Mouse (Mus musculus): Measurements from ENCODE around the gene Lrpprc. TPM values are rescaled to one million over a fixed set of nuclear protein-coding genes. Genes with fewer than 3 reads are reported as not detected.

The Lrpprc gene
- polyA plus RNA-seq, 1 experiment from 2014 or later, result 52.9 TPM

- no peak for ATAC-seq (ENCODE audit: low FRiP score, low read depth)
- Histone ChIP-seq H3K4me2 (replicated peaks) (no peak overlapping the region), H3K9ac (no peak overlapping the region), H3K4me1 (peaks cover 4% of the 10 kb centered on the region; the same call in 1 of the 2 replicates), H3K9me3 (no peaks in the 10 kb centered on the region), H3K4me3 (no peak overlapping the region), H3K36me3 (peaks cover 6% of the 10 kb centered on the region; the same call in 1 of the 2 replicates), H3K27ac (no peak overlapping the region), H3K27me3 (replicated peaks) (no peaks in the 10 kb centered on the region)
- WGBS, result 75% methylated on average over 2 of the region's 2 CpGs
These were observed 34.5 kb downstream of the Lrpprc start for GRCm38 (mm10) chr17:84756090-84756489.

GRCm38 (mm10) chr17:84753489-84753888 lies 37.1 kb downstream of the Lrpprc start:
- no peak for ATAC-seq (ENCODE audit: low FRiP score, low read depth)
- Histone ChIP-seq H3K4me2 (replicated peaks) (no peak overlapping the region), H3K4me1 (peaks cover 26% of the 10 kb centered on the region), H3K27ac (no peak overlapping the region), H3K27me3 (replicated peaks) (no peaks in the 10 kb centered on the region), H3K4me3 (no peak overlapping the region), H3K9ac (no peak overlapping the region), H3K36me3 (peaks cover 2% of the 10 kb centered on the region; the same call in 1 of the 2 replicates), H3K9me3 (no peaks in the 10 kb centered on the region)
- WGBS, result 69% methylated on average over 5 of the region's 5 CpGs

- Histone ChIP-seq H3K9me3 (no peaks in the 10 kb centered on the region), H3K4me2 (replicated peaks) (no peak overlapping the region), H3K27me3 (replicated peaks) (no peaks in the 10 kb centered on the region), H3K4me1 (peaks cover 26% of the 10 kb centered on the region), H3K9ac (no peak overlapping the region), H3K4me3 (no peak overlapping the region), H3K36me3 (peaks cover 2% of the 10 kb centered on the region; the same call in 1 of the 2 replicates), H3K27ac (no peak overlapping the region)
- 81% methylated on average over 2 of the region's 2 CpGs for WGBS
- no peak for ATAC-seq (ENCODE audit: low FRiP score, low read depth)
These were observed 38.3 kb downstream of the Lrpprc start for GRCm38 (mm10) chr17:84752286-84752685.

- Histone ChIP-seq H3K4me1 (peaks cover 26% of the 10 kb centered on the region), H3K36me3 (peaks cover 2% of the 10 kb centered on the region; the same call in 1 of the 2 replicates), H3K27ac (no peak overlapping the region), H3K9ac (no peak overlapping the region), H3K27me3 (replicated peaks) (no peaks in the 10 kb centered on the region), H3K9me3 (no peaks in the 10 kb centered on the region), H3K4me2 (replicated peaks) (no peak overlapping the region), H3K4me3 (no peak overlapping the region)
- no peak for ATAC-seq (ENCODE audit: low FRiP score, low read depth)
- WGBS, result 68% methylated on average over 8 of the region's 8 CpGs
These were observed 38.9 kb downstream of the Lrpprc start for GRCm38 (mm10) chr17:84751630-84752191.

GRCm38 (mm10) chr17:84750130-84750529 lies 40.5 kb downstream of the Lrpprc start:
- Histone ChIP-seq H3K4me2 (replicated peaks) (no peak overlapping the region), H3K27ac (no peak overlapping the region), H3K9me3 (no peaks in the 10 kb centered on the region), H3K9ac (no peak overlapping the region), H3K4me1 (peaks cover 28% of the 10 kb centered on the region), H3K4me3 (no peak overlapping the region), H3K36me3 (peaks cover 2% of the 10 kb centered on the region; the same call in 1 of the 2 replicates), H3K27me3 (replicated peaks) (no peaks in the 10 kb centered on the region)
- 32% methylated on average over 4 of the region's 4 CpGs for WGBS
- peak; percentile 42; the same call in 1 of the 2 replicates for ATAC-seq (ENCODE audit: low FRiP score, low read depth)

- H3K4me1 ChIP-seq, result peaks cover 29% of the 10 kb centered on the region
- H3K4me3 ChIP-seq, result no peak overlapping the region
- peaks cover 2% of the 10 kb centered on the region; the same call in 1 of the 2 replicates for H3K36me3 ChIP-seq
- ATAC-seq (ENCODE audit: low FRiP score, low read depth), result peak; percentile 68
- no peaks in the 10 kb centered on the region for H3K27me3 ChIP-seq (replicated peaks)
- H3K9ac ChIP-seq, result no peak overlapping the region
- no peak overlapping the region for H3K27ac ChIP-seq
- H3K9me3 ChIP-seq, result no peaks in the 10 kb centered on the region
- H3K4me2 ChIP-seq (replicated peaks), result no peak overlapping the region
- WGBS, result 39% methylated on average over 8 of the region's 8 CpGs
These were observed 41.3 kb downstream of the Lrpprc start for GRCm38 (mm10) chr17:84749297-84749696.

- Histone ChIP-seq H3K27ac (0 out of 2 replicates have a peak overlapping the region, but pooled peaks have one; percentile 20), H3K4me1 (peaks cover 29% of the 10 kb centered on the region), H3K36me3 (peaks cover 2% of the 10 kb centered on the region; the same call in 1 of the 2 replicates), H3K9ac (no peak overlapping the region), H3K27me3 (replicated peaks) (no peaks in the 10 kb centered on the region), H3K9me3 (no peaks in the 10 kb centered on the region), H3K4me2 (replicated peaks) (no peak overlapping the region), H3K4me3 (no peak overlapping the region)
- 90% methylated on average over 9 of the region's 9 CpGs for WGBS
- no peak for ATAC-seq (ENCODE audit: low FRiP score, low read depth)
These were observed 42.4 kb downstream of the Lrpprc start for GRCm38 (mm10) chr17:84748152-84748682.

GRCm38 (mm10) chr17:84747212-84747611 lies 43.4 kb downstream of the Lrpprc start:
- peaks cover 2% of the 10 kb centered on the region; the same call in 1 of the 2 replicates for H3K36me3 ChIP-seq
- H3K9ac ChIP-seq, result no peak overlapping the region
- H3K4me3 ChIP-seq, result no peak overlapping the region
- no peak for ATAC-seq (ENCODE audit: low FRiP score, low read depth)
- H3K27me3 ChIP-seq (replicated peaks), result no peaks in the 10 kb centered on the region
- WGBS, result 84% methylated on average over 6 of the region's 6 CpGs
- no peak overlapping the region for H3K27ac ChIP-seq
- no peak overlapping the region for H3K4me2 ChIP-seq (replicated peaks)
- peaks cover 28% of the 10 kb centered on the region for H3K4me1 ChIP-seq
- H3K9me3 ChIP-seq, result no peaks in the 10 kb centered on the region

GRCm38 (mm10) chr17:84745001-84745400 lies 45.6 kb downstream of the Lrpprc start:
- no peak for ATAC-seq (ENCODE audit: low FRiP score, low read depth)
- no peak overlapping the region for H3K27ac ChIP-seq
- no peaks in the 10 kb centered on the region for H3K27me3 ChIP-seq (replicated peaks)
- H3K36me3 ChIP-seq, result no peaks in the 10 kb centered on the region
- peaks cover 15% of the 10 kb centered on the region; the same call in 1 of the 2 replicates for H3K4me1 ChIP-seq
- no peak overlapping the region for H3K4me2 ChIP-seq (replicated peaks)
- no peak overlapping the region for H3K4me3 ChIP-seq
- H3K9ac ChIP-seq, result no peak overlapping the region
- 60% methylated on average over 9 of the region's 9 CpGs for WGBS
- H3K9me3 ChIP-seq, result no peaks in the 10 kb centered on the region

GRCm38 (mm10) chr17:84744256-84744655 lies 46.3 kb downstream of the Lrpprc start:
- Histone ChIP-seq H3K9me3 (no peaks in the 10 kb centered on the region), H3K4me2 (replicated peaks) (no peak overlapping the region), H3K4me3 (no peak overlapping the region), H3K4me1 (peaks cover 10% of the 10 kb centered on the region; the same call in 1 of the 2 replicates), H3K27me3 (replicated peaks) (no peaks in the 10 kb centered on the region), H3K36me3 (no peaks in the 10 kb centered on the region), H3K27ac (no peak overlapping the region), H3K9ac (no peak overlapping the region)
- WGBS, result 82% methylated on average over 4 of the region's 4 CpGs
- no peak for ATAC-seq (ENCODE audit: low FRiP score, low read depth)

GRCm38 (mm10) chr17:84738073-84738797 lies 52.4 kb downstream of the Lrpprc start:
- Histone ChIP-seq H3K27ac (no peak overlapping the region), H3K27me3 (replicated peaks) (no peaks in the 10 kb centered on the region), H3K4me3 (no peak overlapping the region), H3K4me1 (no peaks in the 10 kb centered on the region), H3K4me2 (replicated peaks) (no peak overlapping the region), H3K9me3 (no peaks in the 10 kb centered on the region), H3K9ac (no peak overlapping the region), H3K36me3 (no peaks in the 10 kb centered on the region)
- no peak for ATAC-seq (ENCODE audit: low FRiP score, low read depth)
- 84% methylated on average over 9 of the region's 9 CpGs for WGBS

- 52% methylated on average over 9 of the region's 9 CpGs for WGBS
- no peak for ATAC-seq (ENCODE audit: low FRiP score, low read depth)
- no peak overlapping the region for H3K9ac ChIP-seq
- no peaks in the 10 kb centered on the region for H3K27me3 ChIP-seq (replicated peaks)
- no peak overlapping the region for H3K4me3 ChIP-seq
- no peak overlapping the region for H3K27ac ChIP-seq
- H3K4me2 ChIP-seq (replicated peaks), result no peak overlapping the region
- H3K9me3 ChIP-seq, result no peaks in the 10 kb centered on the region
- no peaks in the 10 kb centered on the region for H3K4me1 ChIP-seq
- no peaks in the 10 kb centered on the region for H3K36me3 ChIP-seq
These were observed 53.9 kb downstream of the Lrpprc start for GRCm38 (mm10) chr17:84736719-84737118.

Data from neural tube, embryonic 12.5 days (tissue).